Mouse (Mus musculus) heart, adult 2 months (tissue): Measurements from ENCODE around the gene Atxn7. TPM values are rescaled to one million over a fixed set of nuclear protein-coding genes. Genes with fewer than 3 reads are reported as not detected.

Experiments used
- DNase-seq, 2 experiments: peaks; one replicate each; pipeline ENCODE4 v3.0.0; 2021
- H3K27ac ChIP-seq: fragments of 200-600 bp; 2 replicates; pipeline ENCODE4 v1.8.1; 2022
- H3K27me3 ChIP-seq: fragments of 200-500 bp; 2 replicates; pipeline ENCODE4 v1.6.1; 2012; ENCODE audit warnings: mild to moderate bottlenecking, low read length, inconsistent platforms, mixed read lengths; ENCODE audit not compliant: control insufficient read depth, insufficient read depth
- H3K36me3 ChIP-seq: fragments of 200-500 bp; 2 replicates; pipeline ENCODE4 v1.6.1; 2012; ENCODE audit warnings: low read length, inconsistent platforms; ENCODE audit not compliant: control insufficient read depth, insufficient read depth
- H3K4me1 ChIP-seq: fragments of 200-500 bp; 2 replicates; pipeline ENCODE4 v1.6.1; 2011; ENCODE audit warnings: low read length; ENCODE audit not compliant: control insufficient read depth, insufficient read depth
- H3K4me3 ChIP-seq: fragments of 200-600 bp; 2 replicates; pipeline ENCODE4 v1.8.1; 2022
- H3K79me2 ChIP-seq: fragments of 200-500 bp; replicated peaks from 2 replicates; pipeline ENCODE4 v1.6.1; 2012; ENCODE audit warnings: mild to moderate bottlenecking, inconsistent platforms, low read length, moderate library complexity, mixed read lengths; ENCODE audit not compliant: control insufficient read depth, insufficient read depth
- H3K9ac ChIP-seq: fragments of 200-500 bp; 2 replicates; pipeline ENCODE4 v1.6.1; 2012; ENCODE audit warnings: low read depth, mild to moderate bottlenecking, control low read depth, inconsistent platforms, low read length, mixed read lengths
- CTCF ChIP-seq: fragments of 200-600 bp; IDR thresholded peaks from 2 replicates; pipeline ENCODE4 v1.8.1; 2022; ENCODE audit warnings: antibody characterized with exemption, mild to moderate bottlenecking, moderate library complexity
- EP300 ChIP-seq: fragments of 200-500 bp; IDR thresholded peaks from 2 replicates; pipeline ENCODE4 v1.6.1; 2011; ENCODE audit warnings: low read depth, low read length, control low read depth; ENCODE audit not compliant: insufficient read depth
- POLR2A ChIP-seq: fragments of 200-500 bp; IDR thresholded peaks from 2 replicates; pipeline ENCODE4 v1.6.1; 2011; ENCODE audit warnings: mild to moderate bottlenecking, low read depth, low read length, control low read depth; ENCODE audit not compliant: insufficient read depth
- WGBS: fragments of 180-500 bp; shearing (Covaris S2); methylation state at CpG from one replicate; pipeline ENCODE4 v1.1.7; 2018; 5-methylcytosine and 5-hydroxymethylcytosine counted together
- intact Hi-C: fragments of 180-260 bp; cut with DNase I; formaldehyde crosslinking; loops from one replicate; pipeline ENCODE4 v1.15.1; 2025
- polyA plus RNA-seq: library from polyadenylated mRNA; depleted of rRNA; stranded (reverse); fragments of >200 nt; gene quantifications from 2 replicates; pipeline ENCODE4 v1.2.3, GENCODE M21; 2012
- total RNA-seq, 2 experiments: library from RNA; stranded (reverse); gene quantifications; 2 replicates each; pipeline ENCODE4 v1.2.3; 2021

Gene Atxn7
- total and polyA plus RNA-seq, 3 experiments, result 13.9 to 16.2 (median 16.1) TPM

- Histone ChIP-seq H3K4me3 (no peak overlapping the region), H3K27ac (no peak overlapping the region), H3K79me2 (no peaks in the 10 kb centered on the region), H3K27me3 (no peaks in the 10 kb centered on the region), H3K4me1 (peaks cover 5% of the 10 kb centered on the region), H3K9ac (no peak overlapping the region), H3K36me3 (peaks cover 8% of the 10 kb centered on the region)
- 92% methylated on average over 11 of the region's 11 CpGs for WGBS
- intact Hi-C loops, result no loop called here
- TF ChIP-seq EP300 (no peak), CTCF (no peak), POLR2A (no peak)
- no peak for DNase-seq
Measured at GRCm38 (mm10) chr14:14062531-14063245, 101.4 kb downstream of the Atxn7 start.

GRCm38 (mm10) chr14:14063382-14063781 lies 102.1 kb downstream of the Atxn7 start:
- Histone ChIP-seq H3K36me3 (peaks cover 8% of the 10 kb centered on the region), H3K9ac (no peak overlapping the region), H3K4me3 (no peak overlapping the region), H3K4me1 (peaks cover 5% of the 10 kb centered on the region), H3K27ac (no peak overlapping the region), H3K27me3 (no peaks in the 10 kb centered on the region), H3K79me2 (no peaks in the 10 kb centered on the region)
- DNase-seq, result no peak
- no peak for TF ChIP-seq CTCF
- no peak for TF ChIP-seq POLR2A
- TF ChIP-seq EP300, result no peak
- WGBS, result 80% methylated on average over 5 of the region's 5 CpGs
- intact Hi-C loops, result no loop called here

- WGBS, result 48% methylated on average over 5 of the region's 5 CpGs
- Histone ChIP-seq H3K4me1 (peaks cover 5% of the 10 kb centered on the region), H3K27ac (no peak overlapping the region), H3K27me3 (no peaks in the 10 kb centered on the region), H3K9ac (no peak overlapping the region), H3K79me2 (no peaks in the 10 kb centered on the region), H3K36me3 (peaks cover 9% of the 10 kb centered on the region), H3K4me3 (no peak overlapping the region)
- DNase-seq, result no peak
- intact Hi-C loops, result no loop called here
- TF ChIP-seq EP300 (no peak), POLR2A (no peak)
Measured at GRCm38 (mm10) chr14:14064486-14065141, 103.4 kb downstream of the Atxn7 start.

- intact Hi-C loops, result no loop called here
- 47% methylated on average over 4 of the region's 4 CpGs for WGBS
- H3K27ac ChIP-seq, result no peak overlapping the region
- DNase-seq, result no peak
- H3K9ac ChIP-seq, result no peak overlapping the region
- peaks cover 5% of the 10 kb centered on the region for H3K4me1 ChIP-seq
- TF ChIP-seq POLR2A, result no peak
- TF ChIP-seq CTCF, result no peak
- TF ChIP-seq EP300, result no peak
- peaks cover 9% of the 10 kb centered on the region for H3K36me3 ChIP-seq
- H3K79me2 ChIP-seq, result no peaks in the 10 kb centered on the region
- H3K4me3 ChIP-seq, result no peak overlapping the region
- no peaks in the 10 kb centered on the region for H3K27me3 ChIP-seq
Measured at GRCm38 (mm10) chr14:14065142-14065498, 103.9 kb downstream of the Atxn7 start.

GRCm38 (mm10) chr14:14066241-14066640 lies 105.0 kb downstream of the Atxn7 start:
- H3K36me3 ChIP-seq, result peaks cover 9% of the 10 kb centered on the region
- WGBS, result 77% methylated on average over 6 of the region's 6 CpGs
- H3K9ac ChIP-seq, result no peak overlapping the region
- DNase-seq, result no peak
- intact Hi-C loops, result no loop called here
- H3K27ac ChIP-seq, result no peak overlapping the region
- H3K27me3 ChIP-seq, result no peaks in the 10 kb centered on the region
- no peaks in the 10 kb centered on the region for H3K79me2 ChIP-seq
- TF ChIP-seq CTCF (no peak), POLR2A (no peak), EP300 (no peak)
- peaks cover 5% of the 10 kb centered on the region for H3K4me1 ChIP-seq
- H3K4me3 ChIP-seq, result no peak overlapping the region
